Mouse (Mus musculus): Measurements from ENCODE around the gene Hist1h4d. TPM values are rescaled to one million over a fixed set of nuclear protein-coding genes. Genes with fewer than 3 reads are reported as not detected.

Gene Hist1h4d
- polyA plus RNA-seq (2012; fragmentation: generic; extraction: Trizol): 10 to 100 TPM in 1 of 2 experiments, 1 to 10 TPM in 1; 3.2 to 10.4 TPM

GRCm38 (mm10) chr13:23581408-23582218 is at the start of gene Hist1h4d:
Hist1h4d (plus strand) TSS chr13:23581598.

GRCm38 (mm10) chr13:23533560-23534367 is 47.6 kb upstream of the Hist1h4d start, which contains the start of gene Hist1h2af:
Hist1h2af (plus strand) TSS chr13:23533906.

GRCm38 (mm10) chr13:23535137-23536075 is 46.0 kb upstream of the Hist1h4d start, which contains the start of gene Hist1h3g:
Hist1h3g (plus strand) TSS chr13:23535422.

GRCm38 (mm10) chr13:23542999-23543607 is 38.3 kb upstream of the Hist1h4d start, which contains the start of gene Hist1h2bh:
Hist1h2bh (minus strand) TSS chr13:23543392.

GRCm38 (mm10) chr13:23543965-23544786 is 37.2 kb upstream of the Hist1h4d start, which contains the start of gene Hist1h3f:
Hist1h3f (plus strand) TSS chr13:23544052.

GRCm38 (mm10) chr13:23551146-23551834 is 30.1 kb upstream of the Hist1h4d start, which contains the start of gene Hist1h4f:
Hist1h4f (minus strand) TSS chr13:23551648.

GRCm38 (mm10) chr13:23552962-23553361 is 28.4 kb upstream of the Hist1h4d start, which contains the start of gene Hist1h1d:
Hist1h1d (plus strand) TSS chr13:23553262.

GRCm38 (mm10) chr13:23561883-23562659 is 19.3 kb upstream of the Hist1h4d start, which contains the start of gene Hist1h3e:
Hist1h3e (minus strand) TSS chr13:23562369.

GRCm38 (mm10) chr13:23571022-23571503 is 10.3 kb upstream of the Hist1h4d start, which contains the start of the genes Hist1h2ae and Hist1h2bg:
Hist1h2ae (minus strand) TSS chr13:23571220.
Hist1h2bg (plus strand) TSS chr13:23571396.

GRCm38 (mm10) chr13:23573898-23574524 is 7.4 kb upstream of the Hist1h4d start, which contains the start of the genes Hist1h2bf and Hist1h2ad:
Hist1h2bf (minus strand) TSS chr13:23574196.
Hist1h2ad (plus strand) TSS chr13:23574381.

GRCm38 (mm10) chr13:23575271-23575851 is 6.0 kb upstream of the Hist1h4d start, which contains the start of gene Hist1h3d:
Hist1h3d (plus strand) TSS chr13:23575763.

GRCm38 (mm10) chr13:23620733-23621531 is 39.5 kb downstream of the Hist1h4d start, which contains the start of gene Hist1h2be:
Hist1h2be (minus strand) TSS chr13:23621124.

GRCm38 (mm10) chr13:23622175-23622671 is 40.8 kb downstream of the Hist1h4d start, which contains the start of gene Hist1h1e:
Hist1h1e (minus strand) TSS chr13:23622558.

